Mouse (Mus musculus): ENCODE data around the gene Ankrd60. TPM values are rescaled to one million over a fixed set of nuclear protein-coding genes. Genes with fewer than 3 reads are reported as not detected.
A peak's percentile ranks its signal among the peaks of the same experiment; 100 is the strongest.

The Ankrd60 gene
- total RNA-seq, 1 experiment: not detected

GRCm38 (mm10) chr2:173532711-173533462 lies 45.3 kb downstream of the Ankrd60 start:
- H3K27ac ChIP-seq (ENCODE audit: insufficient read depth, low read depth, low read length, poor library complexity, severe bottlenecking): no peak overlapping the region
- H3K9me3 ChIP-seq (ENCODE audit: control insufficient read depth, insufficient read depth, low read depth, low read length): no peaks in the 10 kb centered on the region
- no peaks in the 10 kb centered on the region for H3K36me3 ChIP-seq (ENCODE audit: control insufficient read depth, insufficient read depth, low read length, poor library complexity, severe bottlenecking)
- no peak overlapping the region for H3K9ac ChIP-seq (ENCODE audit: insufficient read depth, low read depth, low read length, poor library complexity, severe bottlenecking)
- H3K4me3 ChIP-seq (ENCODE audit: insufficient read depth in 1 of 2, low read depth in 1 of 2, low read length in 2 of 2, poor library complexity in 1 of 2, severe bottlenecking in 1 of 2): no peak overlapping the region
- TF ChIP-seq CHD2 (IDR thresholded peaks at IDR 0.05; ENCODE audit: low read depth, low read length) (no peak), HCFC1 (IDR thresholded peaks at IDR 0.05; ENCODE audit: borderline replicate concordance, insufficient read depth, low read length) (no peak), ZNF384 (IDR thresholded peaks at IDR 0.05; ENCODE audit: low read depth, low read length) (no peak), MAFK (IDR thresholded peaks at IDR 0.05; ENCODE audit: insufficient read depth, low read depth, low read length) (no peak), ZC3H11A (IDR thresholded peaks at IDR 0.05; ENCODE audit: borderline replicate concordance, low read depth, low read length) (no peak)
- no peak for DNase-seq (ENCODE audit: low read depth, low spot score)
- no peaks in the 10 kb centered on the region for H3K4me1 ChIP-seq (ENCODE audit: control insufficient read depth in 2 of 2, insufficient read depth in 2 of 2, low read length in 2 of 2, poor library complexity in 1 of 2)
- in situ Hi-C loops (cut with MboI; ENCODE audit: low sequenced_read_pairs in 2 of 2, unreplicated experiment in 2 of 2): no loop called here

DNA sequence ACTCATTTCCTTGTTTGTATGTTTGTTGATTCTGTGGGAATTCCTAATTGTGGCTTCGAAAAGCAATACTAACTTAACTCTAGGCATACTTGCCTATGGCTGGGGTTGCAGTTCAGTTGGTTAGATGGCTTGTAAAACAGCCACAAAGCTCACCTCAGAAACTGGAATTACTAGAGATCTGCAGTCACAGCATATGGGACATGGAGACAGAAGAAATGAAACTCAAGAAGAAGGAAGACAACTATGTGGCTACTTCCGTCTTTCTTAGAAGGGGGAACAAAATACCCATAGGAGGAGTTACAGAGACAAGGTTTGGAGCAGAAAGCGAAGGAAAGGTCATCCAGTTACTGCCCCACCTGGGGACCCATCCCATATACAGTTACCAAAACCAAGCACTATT lies 49.7 kb downstream of the Ankrd60 start:
- TF ChIP-seq HCFC1 (IDR thresholded peaks at IDR 0.05; ENCODE audit: borderline replicate concordance, insufficient read depth, low read length) (no peak), ZNF384 (IDR thresholded peaks at IDR 0.05; ENCODE audit: low read depth, low read length) (no peak), CHD2 (IDR thresholded peaks at IDR 0.05; ENCODE audit: low read depth, low read length) (no peak), MAFK (IDR thresholded peaks at IDR 0.05; ENCODE audit: insufficient read depth, low read depth, low read length) (no peak), ZC3H11A (IDR thresholded peaks at IDR 0.05; ENCODE audit: borderline replicate concordance, low read depth, low read length) (no peak)
- H3K9ac ChIP-seq (ENCODE audit: insufficient read depth, low read depth, low read length, poor library complexity, severe bottlenecking): no peak overlapping the region
- H3K4me1 ChIP-seq (ENCODE audit: control insufficient read depth in 2 of 2, insufficient read depth in 2 of 2, low read length in 2 of 2, poor library complexity in 1 of 2): 0 out of 4 replicates have a peak, but pooled peaks cover 0 to 2% of the 10 kb centered on the region in 2 experiments
- H3K4me3 ChIP-seq (ENCODE audit: insufficient read depth in 1 of 2, low read depth in 1 of 2, low read length in 2 of 2, poor library complexity in 1 of 2, severe bottlenecking in 1 of 2): no peak overlapping the region
- in situ Hi-C loops (cut with MboI; ENCODE audit: low sequenced_read_pairs in 2 of 2, unreplicated experiment in 2 of 2): no loop called here
- DNase-seq (ENCODE audit: low read depth, low spot score): no peak
- H3K36me3 ChIP-seq (ENCODE audit: control insufficient read depth, insufficient read depth, low read length, poor library complexity, severe bottlenecking): no peaks in the 10 kb centered on the region
- H3K27ac ChIP-seq (ENCODE audit: insufficient read depth, low read depth, low read length, poor library complexity, severe bottlenecking): no peak overlapping the region
- no peaks in the 10 kb centered on the region for H3K9me3 ChIP-seq (ENCODE audit: control insufficient read depth, insufficient read depth, low read depth, low read length)

- DNase-seq (ENCODE audit: low read depth, low spot score): no peak
- in situ Hi-C loops (cut with MboI; ENCODE audit: low sequenced_read_pairs in 2 of 2, unreplicated experiment in 2 of 2): no loop called here
- no peaks in the 10 kb centered on the region for H3K36me3 ChIP-seq (ENCODE audit: control insufficient read depth, insufficient read depth, low read length, poor library complexity, severe bottlenecking)
- H3K4me1 ChIP-seq (ENCODE audit: control insufficient read depth in 2 of 2, insufficient read depth in 2 of 2, low read length in 2 of 2, poor library complexity in 1 of 2): 0 out of 4 replicates have a peak, but pooled peaks cover 0 to 2% of the 10 kb centered on the region in 2 experiments
- TF ChIP-seq ZNF384 (IDR thresholded peaks at IDR 0.05; ENCODE audit: low read depth, low read length) (no peak), MAFK (IDR thresholded peaks at IDR 0.05; ENCODE audit: insufficient read depth, low read depth, low read length) (no peak), ZC3H11A (IDR thresholded peaks at IDR 0.05; ENCODE audit: borderline replicate concordance, low read depth, low read length) (no peak)
- H3K9ac ChIP-seq (ENCODE audit: insufficient read depth, low read depth, low read length, poor library complexity, severe bottlenecking): no peak within 1 kb of the TSS
- H3K27ac ChIP-seq (ENCODE audit: insufficient read depth, low read depth, low read length, poor library complexity, severe bottlenecking): no peak within 1 kb of the TSS
- H3K9me3 ChIP-seq (ENCODE audit: control insufficient read depth, insufficient read depth, low read depth, low read length): no peaks in the 10 kb centered on the region
- H3K4me3 ChIP-seq (ENCODE audit: insufficient read depth in 1 of 2, low read depth in 1 of 2, low read length in 2 of 2, poor library complexity in 1 of 2, severe bottlenecking in 1 of 2): peak within 1 kb of the TSS in 1 of 2 experiments; percentile 15; a peak in 1 of 4 replicates
These were observed 55.8 kb downstream of the Ankrd60 start, which contains the start of gene 1700021F07Rik for GRCm38 (mm10) chr2:173522376-173522775. Gene 1700021F07Rik, plus strand, starts transcription at chr2:173522586.

Other genes starting within 250 kb of the Ankrd60 start
- not detected in 2 replicates for gene 1700021F07Rik, start 55.8 kb downstream of the Ankrd60 start, total RNA-seq (2012; rRNA removed)
- 10.9 and 11.6 TPM in 2 replicates for gene Rab22a, start 81.4 kb upstream of the Ankrd60 start, total RNA-seq (2012; rRNA removed)
- gene 1700010B08Rik, start 141.1 kb upstream of the Ankrd60 start, total RNA-seq (2012; rRNA removed): 0.26 TPM in 1 of 2 replicates, not detected in the other
- gene Vapb, start 159.1 kb upstream of the Ankrd60 start, total RNA-seq (2012; rRNA removed): 19.0 and 26.5 TPM in 2 replicates